Mouse (Mus musculus) embryonic fibroblast, embryonic 13.5 days (primary cell): ENCODE data around the gene Crmp1.

ENCODE experiments used
- CTCF ChIP-seq: IDR thresholded peaks from 2 replicates; pipeline ENCODE4 v1.5.1; 2011; ENCODE audit warnings: mild to moderate bottlenecking, control low read depth, low read length, moderate library complexity, borderline replicate concordance; ENCODE audit not compliant: insufficient read depth
- POLR2A ChIP-seq: IDR thresholded peaks from 2 replicates; pipeline ENCODE4 v1.6.1; 2011; ENCODE audit warnings: low read depth, mild to moderate bottlenecking, control low read depth, low read length, moderate library complexity

DNA sequence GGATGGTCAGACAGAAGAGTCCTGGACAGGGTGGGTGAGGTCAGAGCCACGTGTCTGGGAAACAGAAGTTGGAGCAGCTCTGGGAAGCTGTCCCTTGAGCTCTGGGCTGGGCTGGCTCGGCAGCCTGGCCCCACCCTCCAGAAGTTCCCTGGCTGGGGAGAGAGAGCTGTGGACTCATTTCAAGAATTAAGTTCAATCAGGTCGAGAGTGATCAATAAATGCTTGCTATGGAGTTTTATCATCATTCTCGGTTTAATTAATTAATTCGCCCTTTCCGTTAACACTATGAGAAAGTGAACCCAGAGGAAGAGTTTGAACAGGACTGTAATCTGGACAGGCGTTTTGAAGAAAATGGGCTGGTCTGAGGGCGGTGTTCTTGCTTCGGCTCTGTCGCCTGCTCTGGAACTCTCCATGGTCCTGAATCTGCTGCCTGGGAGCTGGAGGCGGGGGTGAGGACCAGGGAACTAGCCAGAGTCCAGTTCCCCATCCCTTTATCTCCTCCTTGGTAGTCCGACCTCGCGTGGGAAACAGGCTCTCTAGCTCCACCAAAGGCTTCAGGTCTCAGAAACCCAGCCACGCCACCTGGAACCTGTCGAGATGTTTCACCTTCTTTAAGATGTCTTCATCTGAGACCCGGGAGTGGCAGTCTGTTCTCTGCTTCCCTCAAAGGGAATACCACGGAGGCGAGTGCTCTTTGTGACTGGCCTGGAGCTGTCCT lies 1.6 kb downstream of the Crmp1 start:
- TF ChIP-seq POLR2A (no peak), CTCF (no peak)
